Mouse (Mus musculus) limb, embryonic 11.5 days (tissue): ENCODE measurements at regions not wholly inside any gene's neighbourhood (a gene's known extent, or its start where the extent isn't known, plus 50 kb on each side); places are given as distances from the start of the nearest gene placed in this dataset.
"Not testable (repeated sequence)": the region's sequence is repeated elsewhere in the genome, so short reads cannot be mapped to it uniquely, and the experiment has no call there.

ENCODE experiments used
- ATAC-seq: fragments of 200-750 bp; cut with Nextera tagmentation; 2 replicates; pipeline ENCODE4 v1.8.0; 2017; ENCODE audit warnings: low read depth; ENCODE audit not compliant: insufficient number of reproducible peaks, low FRiP score, low TSS enrichment
- DNase-seq: peaks from one replicate; pipeline ENCODE4 v3.0.0-alpha.2; 2015; ENCODE audit warnings: low spot score
- H3K27ac ChIP-seq: fragments of 300-500 bp; sonication (generic); replicated peaks from 2 replicates; pipeline ENCODE4 v1.5.1; 2014; ENCODE audit warnings: low read depth, mild to moderate bottlenecking, low read length
- H3K27me3 ChIP-seq: fragments of 300-500 bp; sonication (generic); 2 replicates; pipeline ENCODE4 v1.6.1; 2014; ENCODE audit warnings: mild to moderate bottlenecking, low read length, mixed read lengths; ENCODE audit not compliant: control insufficient read depth, insufficient read depth
- H3K36me3 ChIP-seq: fragments of 300-500 bp; sonication (generic); 2 replicates; pipeline ENCODE4 v1.6.1; 2014; ENCODE audit warnings: mild to moderate bottlenecking, low read length, moderate library complexity, mixed read lengths; ENCODE audit not compliant: control insufficient read depth, insufficient read depth
- H3K4me1 ChIP-seq: fragments of 300-500 bp; sonication (generic); 2 replicates; pipeline ENCODE4 v1.6.1; 2014; ENCODE audit warnings: low read length, mixed read lengths; ENCODE audit not compliant: control insufficient read depth, insufficient read depth
- H3K4me2 ChIP-seq: fragments of 300-500 bp; sonication (generic); 2 replicates; pipeline ENCODE4 v1.6.1; 2014; ENCODE audit warnings: low read depth, mild to moderate bottlenecking, moderate library complexity; ENCODE audit not compliant: severe bottlenecking
- H3K4me3 ChIP-seq: fragments of 300-500 bp; sonication (generic); 2 replicates; pipeline ENCODE4 v1.5.1; 2014; ENCODE audit warnings: low read depth, low read length
- H3K9ac ChIP-seq: fragments of 300-500 bp; sonication (generic); 2 replicates; pipeline ENCODE4 v1.6.1; 2014; ENCODE audit warnings: mild to moderate bottlenecking, low read length
- H3K9me3 ChIP-seq: fragments of 300-500 bp; sonication (generic); 2 replicates; pipeline ENCODE4 v1.6.1; 2016; ENCODE audit warnings: low read length; ENCODE audit not compliant: control insufficient read depth
- WGBS: fragments of 180-500 bp; shearing (Covaris S2); extraction: QIAGEN DNeasy Blood & Tissue Kit; methylation state at CpG from one replicate; pipeline ENCODE4 v1.1.7; 2014; 5-methylcytosine and 5-hydroxymethylcytosine counted together

- no peak overlapping the region for H3K4me2 ChIP-seq
- no peak overlapping the region for H3K9ac ChIP-seq
- 98% methylated on average over 2 of the region's 2 CpGs for WGBS
- no peaks in the 10 kb centered on the region for H3K9me3 ChIP-seq
- H3K27me3 ChIP-seq, result no peaks in the 10 kb centered on the region
- H3K36me3 ChIP-seq, result no peaks in the 10 kb centered on the region
- DNase-seq (no peak), ATAC-seq (no peak)
- H3K27ac ChIP-seq, result no peak overlapping the region
- H3K4me3 ChIP-seq, result no peak overlapping the region
- H3K4me1 ChIP-seq, result no peaks in the 10 kb centered on the region
Measured at GRCm38 (mm10) chr4:67141896-67142295, 314.5 kb downstream of the Tlr4 start.

- Histone ChIP-seq H3K9me3 (no peaks in the 10 kb centered on the region), H3K4me2 (no peak overlapping the region), H3K4me1 (no peaks in the 10 kb centered on the region), H3K9ac (no peak overlapping the region), H3K27ac (no peak overlapping the region), H3K27me3 (no peaks in the 10 kb centered on the region), H3K36me3 (no peaks in the 10 kb centered on the region), H3K4me3 (no peak overlapping the region)
- 32% methylated on average over 2 of the region's 2 CpGs for WGBS
- ATAC-seq (no peak), DNase-seq (no peak)
Measured at GRCm38 (mm10) chr4:67148521-67148920, 321.1 kb downstream of the Tlr4 start.

- Histone ChIP-seq H3K9me3 (no peaks in the 10 kb centered on the region), H3K27ac (no peak overlapping the region), H3K36me3 (no peaks in the 10 kb centered on the region), H3K4me1 (no peaks in the 10 kb centered on the region), H3K27me3 (no peaks in the 10 kb centered on the region), H3K9ac (no peak overlapping the region), H3K4me2 (no peak overlapping the region), H3K4me3 (no peak overlapping the region)
- 82% methylated on average over 3 of the region's 3 CpGs for WGBS
- ATAC-seq (no peak), DNase-seq (no peak)
Measured at GRCm38 (mm10) chr4:67162673-67163072, 335.3 kb downstream of the Tlr4 start.

- no peak overlapping the region for H3K4me2 ChIP-seq
- H3K4me1 ChIP-seq, result no peaks in the 10 kb centered on the region
- no peak for DNase-seq
- no peaks in the 10 kb centered on the region for H3K9me3 ChIP-seq
- H3K27me3 ChIP-seq, result no peaks in the 10 kb centered on the region
- no peak for ATAC-seq
- H3K27ac ChIP-seq, result no peak overlapping the region
- WGBS, result 80% methylated on average over 5 of the region's 5 CpGs
- H3K36me3 ChIP-seq, result no peaks in the 10 kb centered on the region
- no peak overlapping the region for H3K9ac ChIP-seq
- no peak overlapping the region for H3K4me3 ChIP-seq
Measured at GRCm38 (mm10) chr4:67167720-67168119, 340.3 kb downstream of the Tlr4 start.

GRCm38 (mm10) chr4:67187725-67188510 is 360.5 kb downstream of the Tlr4 start:
- Histone ChIP-seq H3K9ac (no peak overlapping the region), H3K4me2 (no peak overlapping the region), H3K36me3 (no peaks in the 10 kb centered on the region), H3K4me1 (no peaks in the 10 kb centered on the region), H3K9me3 (no peaks in the 10 kb centered on the region), H3K27ac (no peak overlapping the region), H3K4me3 (no peak overlapping the region), H3K27me3 (no peaks in the 10 kb centered on the region)
- peak; percentile 24 for DNase-seq
- peak; percentile 54 for ATAC-seq
- WGBS, result 61% methylated on average over 2 of the region's 2 CpGs

- DNase-seq (no peak), ATAC-seq (no peak)
- no peak overlapping the region for H3K9ac ChIP-seq
- H3K27me3 ChIP-seq, result no peaks in the 10 kb centered on the region
- no peaks in the 10 kb centered on the region for H3K36me3 ChIP-seq
- H3K4me2 ChIP-seq, result no peak overlapping the region
- H3K27ac ChIP-seq, result no peak overlapping the region
- H3K4me1 ChIP-seq, result no peaks in the 10 kb centered on the region
- no peak overlapping the region for H3K4me3 ChIP-seq
- no peaks in the 10 kb centered on the region for H3K9me3 ChIP-seq
Measured at GRCm38 (mm10) chr4:67190536-67190935, 363.2 kb downstream of the Tlr4 start.

- DNase-seq (no peak), ATAC-seq (no peak)
- Histone ChIP-seq H3K4me3 (no peak overlapping the region), H3K9me3 (no peaks in the 10 kb centered on the region), H3K36me3 (no peaks in the 10 kb centered on the region), H3K4me2 (no peak overlapping the region), H3K4me1 (no peaks in the 10 kb centered on the region), H3K27me3 (no peaks in the 10 kb centered on the region), H3K9ac (no peak overlapping the region), H3K27ac (no peak overlapping the region)
- WGBS, result 80% methylated on average over 4 of the region's 4 CpGs
Measured at GRCm38 (mm10) chr4:67194425-67194824, 367.0 kb downstream of the Tlr4 start.

- Histone ChIP-seq H3K9me3 (no peaks in the 10 kb centered on the region), H3K9ac (no peak overlapping the region), H3K27ac (no peak overlapping the region), H3K4me1 (no peaks in the 10 kb centered on the region), H3K36me3 (no peaks in the 10 kb centered on the region), H3K4me2 (no peak overlapping the region), H3K4me3 (no peak overlapping the region), H3K27me3 (no peaks in the 10 kb centered on the region)
- 85% methylated on average over 5 of the region's 5 CpGs for WGBS
- no peak for DNase-seq
- no peak for ATAC-seq
Measured at GRCm38 (mm10) chr4:67196907-67197306, 369.5 kb downstream of the Tlr4 start.

GRCm38 (mm10) chr4:67208406-67208805 is 381.0 kb downstream of the Tlr4 start:
- not testable (repeated sequence) for H3K4me2 ChIP-seq, H3K9ac ChIP-seq, H3K27me3 ChIP-seq, H3K4me1 ChIP-seq, ATAC-seq, H3K36me3 ChIP-seq, H3K27ac ChIP-seq, DNase-seq, H3K9me3 ChIP-seq, H3K4me3 ChIP-seq
